Mouse (Mus musculus) ovary, adult 10 weeks (tissue): ENCODE results near the gene Ezh1. TPM values are rescaled to one million over a fixed set of nuclear protein-coding genes. Genes with fewer than 3 reads are reported as not detected.

ENCODE experiments used
- polyA plus RNA-seq: library from polyadenylated mRNA; stranded (reverse); fragments of 350-450 nt; fragmentation: Illumina TruSeq; extraction: RNeasy Lipid Tissue Mini Kit (QIAGEN cat#74804); gene quantifications from one replicate; pipeline ENCODE4 v1.2.3, GENCODE M21; 2014

The Ezh1 gene
- polyA plus RNA-seq: 28.3 TPM

DNA sequence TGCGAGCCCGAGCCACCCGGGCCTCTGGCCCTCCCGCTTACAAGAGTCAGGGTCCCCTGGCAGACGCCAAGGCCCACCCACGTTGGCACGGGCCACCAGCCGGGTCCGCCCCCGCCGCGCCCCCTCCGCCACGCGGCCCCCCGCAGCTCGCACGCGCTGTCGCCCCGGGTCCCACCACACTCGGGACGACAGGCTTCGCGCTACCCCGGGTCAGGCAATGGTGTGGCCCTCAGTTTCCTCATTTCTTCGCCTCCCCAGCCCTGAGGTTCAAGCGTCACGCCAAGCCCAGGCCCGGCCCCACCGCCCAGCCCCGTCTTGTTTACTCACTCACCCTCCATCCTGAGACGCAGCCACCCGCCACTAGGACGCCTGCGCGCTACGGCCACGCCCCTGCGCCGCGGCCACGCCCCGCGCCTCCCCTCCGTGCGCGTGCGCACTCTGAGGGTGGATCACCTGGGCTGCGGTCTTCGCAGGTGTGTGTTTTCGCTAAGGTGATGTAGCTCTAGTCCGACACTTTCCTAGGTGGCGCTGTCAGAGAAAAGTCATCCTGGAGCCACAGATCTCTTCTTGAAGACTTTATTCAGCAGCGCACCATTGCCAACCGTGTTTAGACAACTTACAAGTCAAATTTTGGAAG, at the start of gene Ezh1:
Gene Ezh1 (minus strand): TSS at position 399 of the 637 bp plus-strand sequence.

DNA sequence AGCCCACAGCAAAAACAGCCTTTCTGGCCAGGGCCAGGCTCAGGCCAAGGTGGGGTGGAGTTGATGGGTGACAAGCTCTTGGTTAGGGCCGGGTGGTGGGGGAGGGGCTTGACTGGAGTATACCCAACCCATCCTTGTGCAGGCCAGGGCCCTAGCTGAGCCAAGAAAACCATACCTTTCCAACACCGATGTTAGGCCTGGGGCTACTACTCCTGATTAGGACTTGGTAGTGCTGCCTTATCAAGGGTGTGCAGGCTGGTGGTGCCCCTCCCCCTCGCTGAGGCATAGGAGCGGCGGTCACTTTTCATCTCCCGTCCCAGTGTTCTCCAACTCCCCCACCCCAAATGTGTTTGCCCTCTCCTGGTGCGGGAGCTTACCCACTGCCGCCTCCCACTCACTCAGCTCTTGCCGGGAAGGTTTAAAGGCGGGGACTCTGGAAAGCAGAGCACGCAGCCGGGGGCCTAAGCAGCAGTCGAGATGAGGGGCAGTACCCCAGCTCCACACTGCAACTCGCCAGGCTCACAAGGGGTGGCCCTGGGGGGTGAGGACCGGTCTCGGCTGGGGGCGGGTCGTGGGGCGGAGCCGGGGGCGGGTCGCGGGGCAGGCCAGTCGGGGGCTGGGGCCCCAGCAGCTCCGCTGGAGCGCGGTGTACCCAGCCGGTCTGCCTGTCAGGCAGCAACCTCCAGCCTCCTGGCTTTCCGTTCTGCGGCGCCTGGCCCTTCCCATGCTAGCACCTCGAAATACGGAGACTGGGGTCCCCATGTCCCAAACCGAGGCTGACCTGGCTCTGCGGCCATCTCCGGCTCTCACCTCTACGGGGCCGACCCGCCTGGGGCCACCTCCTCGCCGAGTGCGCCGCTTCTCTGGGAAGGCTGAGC, 33.9 kb upstream of the Ezh1 start, which contains the start of gene Wnk4:
Gene Wnk4 (plus strand): TSS at position 620 of the 878 bp plus-strand sequence.

DNA sequence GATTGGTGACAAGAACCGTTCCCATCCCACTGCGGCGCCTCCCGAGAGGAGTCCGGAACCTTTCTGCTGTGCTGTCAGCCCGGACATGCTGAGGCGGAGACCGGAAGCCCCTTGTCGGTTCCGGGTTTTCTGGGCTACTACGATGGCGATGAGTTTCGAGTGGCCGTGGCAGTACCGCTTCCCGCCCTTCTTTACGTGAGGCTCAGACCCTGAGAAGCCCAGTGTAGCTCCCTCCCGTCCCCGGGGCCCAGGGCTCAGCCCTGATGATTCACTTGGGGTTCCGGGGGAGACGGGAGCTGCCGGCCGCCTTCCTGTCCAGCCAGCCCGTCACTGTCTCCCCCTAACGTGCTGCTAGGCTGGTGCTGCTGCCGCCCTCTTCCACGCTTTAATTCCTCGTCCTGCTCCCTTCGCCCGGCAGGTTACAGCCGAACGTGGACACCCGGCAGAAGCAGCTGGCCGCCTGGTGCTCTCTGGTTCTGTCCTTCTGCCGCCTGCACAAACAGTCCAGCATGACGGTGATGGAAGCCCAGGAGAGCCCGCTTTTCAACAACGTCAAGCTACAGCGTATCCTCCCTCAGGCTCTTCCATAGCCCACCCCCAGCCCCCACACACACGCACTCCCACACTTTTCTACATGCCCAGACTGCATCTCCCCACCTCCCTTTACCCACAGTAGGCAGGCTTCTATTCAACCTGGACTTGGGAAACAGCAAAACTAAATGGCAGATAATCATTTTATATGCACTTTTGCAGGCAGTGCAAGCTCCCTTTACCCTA, 27.5 kb upstream of the Ezh1 start, which contains the start of gene Vps25:
Gene Vps25 (plus strand): TSS at position 95 of the 777 bp plus-strand sequence.

DNA sequence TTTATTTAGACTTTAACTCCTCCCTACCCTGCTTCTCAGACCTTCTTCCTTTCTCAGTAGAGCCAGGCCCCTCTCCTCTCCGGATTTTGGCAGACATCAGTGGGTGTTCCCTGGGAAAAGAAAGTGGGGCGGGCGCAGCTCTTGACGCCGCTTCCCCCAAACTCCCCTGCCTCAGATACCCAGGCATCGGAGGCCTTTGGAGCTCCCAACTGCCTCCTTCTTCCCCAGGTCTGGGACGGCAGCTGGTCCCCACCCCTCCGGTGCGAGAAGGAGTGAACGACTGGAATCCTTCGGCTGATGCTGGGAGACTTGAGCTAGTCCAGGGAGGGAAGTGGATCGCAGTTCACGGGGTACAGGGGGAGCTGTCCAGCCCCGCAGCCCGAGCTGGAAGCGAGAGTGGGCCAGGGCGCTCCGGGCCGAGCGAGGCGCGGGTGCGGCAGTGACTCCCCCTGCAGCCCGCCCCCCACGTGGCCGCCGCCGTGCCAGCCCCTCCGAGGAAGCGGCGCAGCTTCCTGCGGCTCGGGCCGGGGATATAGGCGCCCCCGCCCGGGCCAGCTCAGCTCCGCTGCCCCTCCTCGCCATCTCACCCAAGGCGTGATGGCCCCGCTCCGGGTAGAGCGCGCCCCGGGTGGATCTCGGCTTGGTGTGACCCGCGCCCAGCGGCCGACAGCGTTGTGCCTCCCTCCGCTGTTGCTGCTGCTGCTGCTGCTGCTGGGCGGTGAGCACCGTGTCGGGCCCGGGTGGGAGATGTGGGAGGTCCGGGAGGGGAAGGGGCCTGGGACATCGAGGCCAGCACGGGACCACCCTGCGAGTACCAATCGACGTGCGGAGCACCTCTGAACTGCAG, 19.8 kb upstream of the Ezh1 start, which contains the start of gene Ramp2:
Gene Ramp2 (plus strand): TSS at position 174 of the 847 bp plus-strand sequence.

DNA sequence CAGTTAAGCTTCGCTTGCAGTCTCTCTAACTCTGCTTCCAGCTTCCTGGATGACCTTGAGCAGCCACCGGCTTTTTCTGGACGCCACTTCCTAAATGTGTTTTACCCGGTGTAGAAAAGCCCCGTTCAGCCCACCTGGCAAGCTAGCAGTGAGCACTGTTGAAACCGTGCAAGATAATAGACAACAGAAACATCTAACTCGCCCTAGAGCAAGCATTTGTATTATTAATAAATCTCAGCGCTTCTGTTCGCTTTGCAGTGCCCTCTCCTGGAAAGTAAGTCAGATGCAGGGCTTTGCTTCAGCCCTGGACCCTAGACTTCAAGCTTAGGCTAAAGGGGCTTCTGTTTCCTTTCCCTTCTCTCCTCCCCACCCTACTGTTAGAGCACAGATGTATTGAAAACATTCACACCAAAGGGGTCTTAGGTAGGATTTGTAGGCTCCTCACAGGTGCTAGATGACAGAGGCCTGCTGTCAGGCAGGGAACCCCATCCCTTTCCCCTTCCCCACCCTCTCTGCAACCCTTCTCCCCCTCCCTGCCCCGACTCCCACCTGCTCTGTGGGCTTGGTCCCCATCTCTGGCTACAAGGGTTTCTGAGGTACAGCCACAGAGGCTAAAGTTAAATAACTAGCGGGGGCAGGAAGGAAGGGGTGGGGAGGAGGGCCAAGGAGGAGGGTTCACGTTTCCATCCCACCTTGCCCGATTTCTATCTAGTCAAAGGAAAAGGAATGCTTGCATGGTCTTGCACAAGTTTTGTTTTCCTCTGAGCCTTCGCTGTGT, 51.2 kb downstream of the Ezh1 start, which contains the start of gene Ccr10:
Gene Ccr10 (minus strand): TSS at position 593 of the 778 bp plus-strand sequence.

DNA sequence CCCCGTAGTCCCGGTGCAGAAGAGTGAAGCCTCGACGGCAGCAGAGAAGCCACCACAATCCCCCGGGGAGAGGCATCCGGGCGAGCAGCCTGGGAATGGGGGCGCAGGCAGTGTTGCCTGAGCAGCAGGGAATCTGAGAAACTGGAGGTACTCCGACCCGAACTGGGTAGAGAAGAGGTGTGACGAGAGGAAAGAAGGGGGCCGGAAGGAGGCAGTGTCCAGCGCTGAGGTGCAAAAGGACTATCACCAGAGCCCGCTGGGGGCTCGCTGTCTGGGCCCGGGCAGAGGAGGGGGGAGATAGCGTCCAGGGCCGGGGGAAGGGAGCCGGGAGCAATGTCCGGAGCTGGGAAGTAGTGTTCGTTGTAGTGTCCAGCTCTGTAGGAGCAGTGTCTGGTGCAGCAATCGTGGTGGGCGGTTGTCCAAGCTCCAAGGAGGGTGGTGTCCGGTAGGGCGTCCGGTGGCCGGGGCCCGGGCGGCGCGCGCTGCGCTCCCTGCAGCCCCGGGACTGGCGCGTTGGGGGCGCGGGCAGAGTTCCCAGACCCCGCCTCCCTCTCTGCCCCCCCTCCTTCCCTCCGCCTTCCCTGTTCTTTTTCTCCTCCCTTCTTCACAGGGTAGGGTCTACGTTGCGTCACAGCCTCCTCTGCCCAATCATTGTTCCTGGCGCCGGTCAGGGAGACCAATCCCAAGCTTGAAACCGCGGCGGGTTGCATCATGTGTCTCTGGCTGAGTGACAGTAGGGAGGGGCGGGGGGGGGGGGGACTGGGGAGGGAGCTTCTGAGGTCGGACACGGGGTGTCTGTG, 55.3 kb downstream of the Ezh1 start, which contains the start of gene Plekhh3:
Gene Plekhh3 (minus strand): TSS at position 541 of the 800 bp plus-strand sequence.

DNA sequence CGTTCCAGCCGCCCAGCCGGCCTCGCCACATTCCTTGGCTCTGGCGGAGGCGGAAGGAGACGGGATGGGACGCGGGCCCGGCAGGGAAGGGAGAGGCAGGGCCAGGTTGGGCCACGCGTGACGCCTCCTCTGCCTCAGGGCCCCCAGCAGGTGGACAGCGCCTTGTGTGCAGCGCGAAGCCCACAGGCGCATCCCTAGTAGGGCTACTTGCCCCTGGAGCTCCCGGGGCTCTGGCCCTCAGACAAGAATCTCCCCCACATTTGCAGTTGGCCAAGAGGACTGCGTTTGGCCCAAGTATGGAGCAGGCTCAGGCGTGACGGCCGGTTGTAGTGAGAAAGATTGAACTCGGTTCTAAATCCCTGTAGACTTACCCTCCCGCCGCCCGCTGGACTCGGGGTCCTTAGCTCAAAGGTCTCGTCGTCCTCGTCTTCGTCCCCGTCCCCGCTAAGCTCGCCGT, 55.9 kb downstream of the Ezh1 start, which contains the start of gene Cntnap1:
Gene Cntnap1 (plus strand): TSS at position 170 of the 457 bp plus-strand sequence.

DNA sequence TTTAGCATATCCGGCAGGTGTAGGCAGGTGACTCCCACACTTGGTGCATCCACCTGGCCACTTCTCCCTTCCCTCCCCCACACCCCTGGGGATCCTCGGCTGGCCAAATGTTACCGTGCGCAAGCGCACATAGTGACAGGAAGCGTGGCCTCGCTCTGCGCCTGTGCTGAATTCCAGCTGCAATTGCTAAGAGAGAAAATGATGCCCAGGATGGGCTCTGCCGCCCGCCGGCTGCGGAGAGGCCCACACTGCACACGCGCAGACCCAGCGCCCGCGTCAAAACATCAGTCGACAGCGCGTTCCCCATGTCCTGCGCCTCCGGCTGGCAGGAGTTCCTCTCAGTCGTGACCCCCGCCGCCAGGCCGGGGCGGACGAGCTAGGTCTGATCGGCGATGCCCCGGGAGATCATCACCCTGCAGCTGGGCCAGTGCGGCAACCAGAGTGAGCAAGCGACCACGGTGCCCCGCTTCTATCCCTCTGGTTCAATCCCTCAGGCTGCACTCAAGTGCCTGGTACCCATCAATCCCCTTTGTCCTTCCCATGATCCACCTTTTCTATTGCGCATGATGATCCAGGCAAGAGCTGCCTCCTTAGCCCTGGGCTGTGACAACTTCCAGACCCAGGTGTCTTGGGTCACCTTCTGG, 70.4 kb downstream of the Ezh1 start, which contains the start of gene Tubg2:
Gene Tubg2 (plus strand): TSS at position 180 of the 644 bp plus-strand sequence.

Other genes starting within 250 kb of the Ezh1 start
- gene Atp6v0a1, start 217.0 kb downstream of the Ezh1 start, polyA plus RNA-seq: 64.6 TPM
- 1.3 TPM for gene Naglu, start 156.5 kb downstream of the Ezh1 start, polyA plus RNA-seq
- gene Hsd17b1, start 148.1 kb downstream of the Ezh1 start, polyA plus RNA-seq: 159 TPM
- 6.9 TPM for gene Coasy, start 143.9 kb downstream of the Ezh1 start, polyA plus RNA-seq
- gene Mlx, start 139.2 kb downstream of the Ezh1 start, polyA plus RNA-seq: 28.9 TPM
- gene Psmc3ip, start 131.0 kb downstream of the Ezh1 start, polyA plus RNA-seq: 10.6 TPM
- 48.5 TPM for gene Retreg3, start 106.6 kb downstream of the Ezh1 start, polyA plus RNA-seq
- gene Tubg1, start 106.5 kb downstream of the Ezh1 start, polyA plus RNA-seq: 1.2 TPM
- gene Tubg2, start 70.6 kb downstream of the Ezh1 start, polyA plus RNA-seq: not detected
- gene Cntnap1, start 55.9 kb downstream of the Ezh1 start, polyA plus RNA-seq: 0.48 TPM
- gene Plekhh3, start 55.1 kb downstream of the Ezh1 start, polyA plus RNA-seq: 0.48 TPM
- not detected for gene Ccr10, start 51.0 kb downstream of the Ezh1 start, polyA plus RNA-seq
- 10.1 TPM for gene Ramp2, start 19.6 kb upstream of the Ezh1 start, polyA plus RNA-seq
- gene Vps25, start 27.2 kb upstream of the Ezh1 start, polyA plus RNA-seq: 62.5 TPM
- not detected for gene Wnk4, start 34.1 kb upstream of the Ezh1 start, polyA plus RNA-seq
- gene Cntd1, start 52.5 kb upstream of the Ezh1 start, polyA plus RNA-seq: 1.3 TPM
- gene Coa3, start 52.7 kb upstream of the Ezh1 start, polyA plus RNA-seq: 3.5 TPM
- 83.0 TPM for gene Becn1, start 75.8 kb upstream of the Ezh1 start, polyA plus RNA-seq
- gene Psme3, start 89.8 kb upstream of the Ezh1 start, polyA plus RNA-seq: 240 TPM
- 0.26 TPM for gene Aoc2, start 98.6 kb upstream of the Ezh1 start, polyA plus RNA-seq
- 59.7 TPM for gene Aoc3, start 104.1 kb upstream of the Ezh1 start, polyA plus RNA-seq
- gene G6pc, start 141.1 kb upstream of the Ezh1 start, polyA plus RNA-seq: not detected
- gene Aarsd1, start 191.2 kb upstream of the Ezh1 start, polyA plus RNA-seq: 8.1 TPM
- not detected for gene Gm27029, start 198.3 kb upstream of the Ezh1 start, polyA plus RNA-seq
- gene Rundc1, start 198.6 kb upstream of the Ezh1 start, polyA plus RNA-seq: 3.1 TPM
- gene Ptges3l, start 198.9 kb upstream of the Ezh1 start, polyA plus RNA-seq: 3.0 TPM
- 91.3 TPM for gene Rpl27, start 215.8 kb upstream of the Ezh1 start, polyA plus RNA-seq
- gene Ifi35, start 221.9 kb upstream of the Ezh1 start, polyA plus RNA-seq: 0.68 TPM
- gene Rnd2, start 238.5 kb upstream of the Ezh1 start, polyA plus RNA-seq: 31.6 TPM
- gene Vat1, start 239.8 kb upstream of the Ezh1 start, polyA plus RNA-seq: 1.8 TPM